Mouse (Mus musculus) heart, postnatal 0 days (tissue): ENCODE data around the gene Brd3.

Experiments used
- CTCF ChIP-seq: IDR thresholded peaks from 2 replicates; pipeline ENCODE4 v1.5.1; 2016; ENCODE audit warnings: antibody characterized with exemption, control low read depth, low read depth
- EP300 ChIP-seq: IDR thresholded peaks from 2 replicates; pipeline ENCODE4 v1.6.1; 2016; ENCODE audit warnings: antibody characterized with exemption, low read depth

DNA sequence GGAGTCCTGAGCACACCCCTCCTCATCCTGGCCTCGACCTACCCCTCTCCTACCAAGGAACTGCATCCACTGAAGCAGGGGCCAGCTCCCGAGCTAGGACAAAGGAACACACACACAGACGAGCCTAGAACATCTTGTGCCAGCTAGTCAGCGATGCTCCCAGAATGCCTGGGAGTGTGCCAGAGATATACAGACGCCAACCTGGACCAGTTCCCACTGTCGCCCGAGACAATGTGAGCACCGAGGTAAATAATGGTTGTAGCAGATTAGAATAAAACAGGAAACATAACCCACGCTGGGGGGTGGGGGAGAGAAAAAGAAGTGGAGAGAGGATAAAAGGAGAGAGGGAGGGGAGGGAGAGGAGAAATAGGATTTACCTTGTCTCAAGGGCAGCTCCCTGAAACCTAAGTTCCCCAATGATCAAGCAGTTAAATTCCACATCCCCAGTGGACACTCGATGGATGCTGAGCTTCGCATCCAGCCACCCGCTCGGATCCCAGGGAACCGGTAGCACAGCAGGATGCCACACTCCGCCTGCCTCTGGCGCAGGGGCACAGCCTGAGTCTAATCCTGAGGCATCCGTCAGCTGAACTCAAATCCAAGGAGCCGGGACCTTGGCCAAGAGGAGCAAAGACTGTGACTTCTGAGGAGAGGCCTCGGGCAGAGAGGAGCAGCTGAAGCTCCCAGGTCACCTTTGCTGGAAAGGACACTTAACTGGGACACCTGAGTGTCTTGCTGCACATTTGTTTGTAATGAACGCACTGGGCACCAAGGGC, 86.0 kb downstream of the Brd3 start:
- no peak for TF ChIP-seq EP300
- no peak for TF ChIP-seq CTCF
